Mouse (Mus musculus) testis, adult 2 months (tissue): ENCODE measurements around the gene Dmap1. TPM values are rescaled to one million over a fixed set of nuclear protein-coding genes. Genes with fewer than 3 reads are reported as not detected.

Experiments used
- H3K27ac ChIP-seq: fragments of 200-500 bp; 2 replicates; pipeline ENCODE4 v1.5.1; 2012; ENCODE audit warnings: low read depth, low read length; ENCODE audit not compliant: control insufficient read depth, insufficient read depth
- H3K27me3 ChIP-seq: fragments of 200-500 bp; 2 replicates; pipeline ENCODE4 v1.6.1; 2012; ENCODE audit warnings: mild to moderate bottlenecking, low read length, moderate library complexity; ENCODE audit not compliant: control insufficient read depth, insufficient read depth
- H3K36me3 ChIP-seq: fragments of 200-500 bp; 2 replicates; pipeline ENCODE4 v1.6.1; 2012; ENCODE audit warnings: mild to moderate bottlenecking, low read length; ENCODE audit not compliant: control insufficient read depth, insufficient read depth
- H3K4me1 ChIP-seq: fragments of 200-500 bp; 2 replicates; pipeline ENCODE4 v1.6.1; 2012; ENCODE audit warnings: low read length; ENCODE audit not compliant: control insufficient read depth, insufficient read depth
- H3K4me3 ChIP-seq: fragments of 200-500 bp; 2 replicates; pipeline ENCODE4 v1.5.1; 2012; ENCODE audit warnings: low read depth, mild to moderate bottlenecking, low read length, moderate library complexity, mixed read lengths; ENCODE audit not compliant: control insufficient read depth
- CTCF ChIP-seq: fragments of 200-500 bp; IDR thresholded peaks from 2 replicates; pipeline ENCODE4 v1.5.1; 2012; ENCODE audit warnings: low read depth, mild to moderate bottlenecking, inconsistent platforms, low read length, moderate library complexity; ENCODE audit not compliant: control insufficient read depth, insufficient read depth, insufficient replicate concordance
- POLR2A ChIP-seq: fragments of 200-500 bp; IDR thresholded peaks from 2 replicates; pipeline ENCODE4 v1.6.1; 2012; ENCODE audit warnings: low read depth, mild to moderate bottlenecking, inconsistent platforms, low read length, moderate library complexity; ENCODE audit not compliant: control insufficient read depth
- polyA plus RNA-seq: library from polyadenylated mRNA; depleted of rRNA; stranded (reverse); fragments of >200 nt; gene quantifications from 2 replicates; pipeline ENCODE4 v1.2.3, GENCODE M21; 2012

The Dmap1 gene
- polyA plus RNA-seq, 1 experiment: 37.8 TPM

- H3K4me1 ChIP-seq: no peaks in the 10 kb centered on the region
- H3K4me3 ChIP-seq: no peak overlapping the region
- H3K27me3 ChIP-seq: no peaks in the 10 kb centered on the region
- no peaks in the 10 kb centered on the region; the same call in 1 of the 2 replicates for H3K36me3 ChIP-seq
- TF ChIP-seq POLR2A (no peak), CTCF (no peak)
- H3K27ac ChIP-seq: no peak overlapping the region
These were observed 16.0 kb downstream of the Dmap1 start for GRCm38 (mm10) chr4:117666054-117666453.

- Histone ChIP-seq H3K27me3 (no peaks in the 10 kb centered on the region), H3K4me3 (no peak overlapping the region), H3K36me3 (no peaks in the 10 kb centered on the region; the same call in none of the 2 replicates), H3K27ac (no peak overlapping the region), H3K4me1 (no peaks in the 10 kb centered on the region)
- TF ChIP-seq CTCF (no peak), POLR2A (no peak)
These were observed 16.5 kb downstream of the Dmap1 start for GRCm38 (mm10) chr4:117665531-117665930.

- Histone ChIP-seq H3K27me3 (no peaks in the 10 kb centered on the region), H3K36me3 (no peaks in the 10 kb centered on the region; the same call in none of the 2 replicates), H3K4me3 (no peak overlapping the region), H3K27ac (no peak overlapping the region), H3K4me1 (no peaks in the 10 kb centered on the region)
- no peak for TF ChIP-seq CTCF
These were observed 17.5 kb downstream of the Dmap1 start for GRCm38 (mm10) chr4:117664411-117665137.

DNA sequence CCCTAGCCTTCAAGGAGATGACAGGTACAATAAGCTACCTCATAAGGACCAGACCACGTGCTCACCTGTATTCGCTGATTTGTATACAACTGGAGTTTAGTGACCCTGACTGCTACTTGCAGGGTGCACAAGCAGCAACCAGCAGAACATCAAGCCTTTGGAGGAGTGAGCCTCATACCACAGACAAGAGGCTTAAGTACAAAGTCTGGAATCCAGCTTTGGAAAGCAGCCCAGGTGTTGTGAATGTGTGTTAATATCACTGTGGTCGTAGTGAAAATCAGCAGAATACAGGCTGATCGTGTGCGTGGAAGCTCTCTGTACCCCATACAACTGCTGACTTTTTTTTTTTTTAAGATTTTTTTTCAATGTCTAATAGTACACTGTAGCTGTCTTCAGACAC is 22.1 kb downstream of the Dmap1 start:
- Histone ChIP-seq H3K27me3 (no peaks in the 10 kb centered on the region), H3K4me1 (no peaks in the 10 kb centered on the region), H3K4me3 (no peak overlapping the region), H3K36me3 (no peaks in the 10 kb centered on the region; the same call in none of the 2 replicates), H3K27ac (no peak overlapping the region)
- TF ChIP-seq POLR2A (no peak), CTCF (no peak)

DNA sequence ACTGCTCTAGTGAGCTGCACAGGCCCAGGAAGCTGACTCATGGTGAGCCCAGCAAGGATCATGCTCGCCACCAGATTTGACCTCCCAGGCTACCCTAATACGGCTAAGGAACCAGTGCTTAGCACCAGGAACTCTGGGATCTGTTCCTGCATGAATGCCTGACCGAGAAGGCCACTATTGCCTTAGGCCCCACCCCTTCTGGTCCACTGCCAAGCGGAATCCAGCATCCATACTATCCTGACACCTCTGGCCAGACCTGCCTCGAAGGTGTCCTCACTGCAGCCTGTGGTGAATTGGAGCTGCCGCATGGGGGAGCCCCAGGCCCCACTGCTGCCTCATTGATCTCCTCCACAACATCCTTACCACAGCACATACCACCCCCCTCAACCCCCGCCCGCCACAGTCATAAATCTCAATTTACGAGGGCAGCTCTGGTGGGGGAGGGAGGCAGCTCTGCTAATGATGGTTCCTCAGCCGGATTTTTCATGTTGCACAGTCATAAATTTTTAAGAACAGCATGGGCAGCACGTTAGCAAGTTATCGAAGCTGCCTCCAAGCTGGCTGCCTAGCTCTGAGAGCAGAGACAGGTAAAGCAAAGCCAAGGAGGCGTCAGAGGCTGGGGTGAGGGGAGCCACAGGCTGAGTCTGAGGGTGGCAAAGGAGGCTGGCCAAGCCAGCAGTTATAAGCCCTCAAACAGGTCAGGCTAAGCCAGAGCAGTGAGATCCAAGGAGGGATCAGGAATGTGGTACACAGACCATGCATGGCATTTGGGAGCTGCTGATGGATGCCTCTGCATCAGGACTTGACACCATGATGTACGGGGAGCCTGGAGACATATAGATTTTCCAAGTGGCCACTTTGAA is 23.3 kb downstream of the Dmap1 start:
- no peaks in the 10 kb centered on the region for H3K27me3 ChIP-seq
- TF ChIP-seq POLR2A: no peak
- TF ChIP-seq CTCF: no peak
- H3K36me3 ChIP-seq: no peaks in the 10 kb centered on the region; the same call in none of the 2 replicates
- no peak overlapping the region for H3K27ac ChIP-seq
- H3K4me1 ChIP-seq: no peaks in the 10 kb centered on the region
- no peak overlapping the region for H3K4me3 ChIP-seq

- Histone ChIP-seq H3K4me1 (no peaks in the 10 kb centered on the region), H3K27me3 (no peaks in the 10 kb centered on the region), H3K27ac (no peak overlapping the region), H3K4me3 (no peak overlapping the region), H3K36me3 (no peaks in the 10 kb centered on the region; the same call in none of the 2 replicates)
- TF ChIP-seq POLR2A (no peak), CTCF (no peak)
These were observed 24.4 kb downstream of the Dmap1 start for GRCm38 (mm10) chr4:117657646-117658045.

GRCm38 (mm10) chr4:117656961-117657360 is 25.1 kb downstream of the Dmap1 start:
- H3K36me3 ChIP-seq: no peaks in the 10 kb centered on the region; the same call in none of the 2 replicates
- H3K4me1 ChIP-seq: no peaks in the 10 kb centered on the region
- no peak overlapping the region for H3K27ac ChIP-seq
- no peak overlapping the region for H3K4me3 ChIP-seq
- H3K27me3 ChIP-seq: no peaks in the 10 kb centered on the region
- TF ChIP-seq POLR2A (no peak), CTCF (no peak)
